Mouse (Mus musculus) spleen, embryonic (tissue): ENCODE results near the gene Galnt3.

Source experiments
- CTCF ChIA-PET: fragments of 350-600 bp; sonication (Branson Sonifier 250); formaldehyde crosslinking; loops from one replicate; lab custom pipeline; 2022; lab: Charles Lee

Galnt3 gene

GRCm38 (mm10) chr2:66124591-66125271 is at the start of gene Galnt3:
Gene Galnt3, minus strand, starts transcription at chr2:66124994.
- CTCF ChIA-PET, result no interaction called here

DNA sequence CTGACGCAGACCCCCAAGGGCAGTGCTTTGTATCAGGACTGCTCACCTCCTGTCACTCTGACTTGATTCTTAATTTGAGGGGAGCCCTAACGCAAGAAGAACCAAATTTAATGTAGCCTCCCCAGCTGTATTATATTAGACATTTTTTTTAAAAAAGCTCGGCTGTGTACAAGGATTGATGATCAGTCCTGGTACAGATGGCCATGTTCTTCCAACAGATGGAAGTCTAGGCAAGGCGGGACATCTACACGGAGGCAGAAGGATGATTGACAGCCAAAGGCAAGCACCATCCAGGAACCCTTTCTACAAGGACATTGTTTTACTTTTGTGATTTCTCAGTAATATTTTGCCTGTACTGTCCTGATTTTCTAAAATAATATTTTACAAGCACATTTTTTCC is 48.3 kb upstream of the Galnt3 start:
- CTCF ChIA-PET, result no interaction called here

DNA sequence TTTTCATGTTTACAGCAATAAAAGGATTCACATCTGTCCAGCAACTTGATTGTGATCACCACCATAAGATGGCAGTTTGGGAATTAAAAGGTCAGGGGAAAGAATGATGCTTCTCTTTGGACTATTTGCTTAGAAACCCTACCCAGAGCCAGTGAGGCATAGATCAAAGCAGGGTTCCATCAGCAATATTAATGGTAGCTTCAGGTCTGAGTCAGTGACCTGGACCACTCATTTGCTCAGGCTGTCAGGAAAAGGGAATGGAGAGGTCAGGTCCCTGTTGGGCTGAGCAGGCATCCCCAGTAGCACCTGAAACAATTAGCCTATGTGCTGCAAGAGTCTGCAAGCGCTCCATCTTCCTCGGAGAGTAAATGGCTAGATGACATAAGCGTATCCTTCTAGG is 46.8 kb upstream of the Galnt3 start:
- CTCF ChIA-PET, result no interaction called here

DNA sequence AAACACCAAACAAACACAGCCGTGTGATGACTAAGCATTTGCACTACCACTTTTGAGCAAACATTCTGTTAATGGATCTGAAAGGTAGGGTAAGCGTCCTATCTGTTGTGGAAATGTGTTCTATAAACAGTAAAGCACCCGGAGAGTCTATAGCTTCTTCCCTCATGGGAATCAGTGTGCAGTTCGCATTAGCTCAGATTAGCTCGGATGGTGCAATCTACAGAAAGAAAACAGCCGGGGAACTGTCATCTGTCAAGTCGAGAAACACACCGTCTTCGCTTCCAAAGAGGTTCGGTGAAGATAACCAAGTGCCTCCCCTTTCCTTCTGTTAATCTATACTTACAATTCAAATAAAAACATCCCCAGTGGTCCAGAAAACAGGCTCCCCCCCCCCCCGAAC is 45.9 kb upstream of the Galnt3 start:
- CTCF ChIA-PET, result no interaction called here

DNA sequence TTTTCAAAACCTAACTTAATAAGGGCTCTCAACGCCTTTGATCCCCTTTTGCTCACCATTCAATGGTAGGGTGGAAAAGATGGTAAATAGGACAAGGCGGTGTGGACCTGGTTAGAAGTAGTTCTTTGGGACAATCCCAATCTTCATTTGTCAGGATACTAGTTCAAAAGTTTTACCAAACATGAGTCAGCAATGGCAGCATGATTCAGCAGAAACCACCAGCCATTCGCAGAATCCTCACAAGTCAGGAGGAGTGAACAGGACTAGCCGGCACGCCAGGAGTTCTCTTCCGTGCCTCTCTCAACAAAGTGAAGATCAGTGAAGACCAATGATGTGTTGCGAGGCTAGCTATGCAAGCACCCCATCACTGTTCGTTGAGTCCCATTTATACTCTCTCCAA is 40.2 kb upstream of the Galnt3 start:
- CTCF ChIA-PET, result no interaction called here

- CTCF ChIA-PET, result no interaction called here
Measured at GRCm38 (mm10) chr2:66158140-66158915, 33.5 kb upstream of the Galnt3 start.

GRCm38 (mm10) chr2:66151436-66151835 is 26.6 kb upstream of the Galnt3 start:
- CTCF ChIA-PET, result no interaction called here

GRCm38 (mm10) chr2:66150531-66150930 is 25.7 kb upstream of the Galnt3 start:
- CTCF ChIA-PET, result no interaction called here

DNA sequence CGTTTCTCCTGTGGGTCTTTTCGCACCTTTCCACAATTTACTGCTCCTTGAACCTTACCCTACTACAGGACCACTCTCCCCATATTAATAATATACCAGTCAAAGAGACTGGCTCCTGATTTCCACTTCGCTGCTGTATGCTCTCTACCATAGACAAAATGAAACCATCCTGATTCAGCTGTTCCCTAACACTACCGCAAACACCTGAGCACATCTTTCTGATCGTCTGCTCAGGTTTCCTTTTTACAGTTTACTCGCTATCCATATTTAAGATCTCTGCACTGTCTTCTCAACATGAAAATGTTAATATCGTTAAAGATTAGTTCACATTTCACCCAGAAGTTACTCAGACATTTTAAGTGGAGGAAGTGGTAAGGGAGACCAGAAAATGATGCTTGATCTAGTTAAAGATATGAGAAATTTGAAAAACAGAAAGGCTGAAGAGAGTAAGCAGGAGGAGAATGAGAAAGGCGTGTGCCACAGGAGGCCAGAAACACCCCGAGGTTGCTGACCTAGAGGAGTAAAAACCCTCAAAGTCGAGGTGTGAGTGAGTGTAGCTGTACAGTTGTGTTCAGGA is 23.9 kb upstream of the Galnt3 start:
- CTCF ChIA-PET, result no interaction called here

DNA sequence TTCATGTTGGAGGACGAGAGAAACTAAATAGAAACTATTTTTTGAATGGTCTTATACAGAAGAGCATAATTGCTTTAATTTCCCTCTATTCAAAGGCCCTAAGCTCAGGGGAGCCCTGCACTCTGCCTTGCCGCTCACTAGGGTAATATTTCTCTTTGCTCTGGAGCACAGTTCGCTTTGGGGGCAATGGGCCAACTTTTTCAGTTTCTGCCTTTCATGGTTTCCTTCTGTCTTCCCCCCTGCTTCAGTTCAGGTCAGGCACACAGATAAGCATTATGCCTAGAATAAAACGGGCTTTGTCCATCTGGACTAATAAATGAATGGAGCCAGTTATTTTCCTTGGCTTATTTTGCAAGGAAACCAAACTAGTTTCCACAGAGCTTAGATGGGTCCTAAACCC is 21.7 kb upstream of the Galnt3 start:
- CTCF ChIA-PET, result no interaction called here

DNA sequence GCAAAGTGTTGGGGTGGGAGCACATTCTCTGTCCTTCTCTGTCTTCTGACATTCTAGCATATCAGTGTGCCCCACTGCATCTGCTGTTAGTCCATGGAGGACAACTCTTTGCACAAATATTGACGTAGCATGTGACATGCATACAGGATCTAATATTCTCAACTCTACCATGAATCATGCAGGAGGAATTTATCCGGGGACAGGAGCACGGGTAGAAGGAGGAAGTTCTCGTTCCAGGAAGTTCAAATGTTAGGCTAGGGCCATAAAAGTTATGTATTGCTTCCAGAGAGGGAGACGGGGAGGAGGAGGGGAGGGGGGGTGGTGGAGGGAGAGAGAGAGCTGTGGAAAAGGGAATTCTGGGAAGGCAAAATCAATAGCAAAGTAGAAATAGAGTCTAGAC is 20.0 kb upstream of the Galnt3 start:
- CTCF ChIA-PET, result no interaction called here

- CTCF ChIA-PET, result no interaction called here
Measured at GRCm38 (mm10) chr2:66143284-66143683, 18.5 kb upstream of the Galnt3 start.

- CTCF ChIA-PET, result no interaction called here
Measured at GRCm38 (mm10) chr2:66142711-66143110, 17.9 kb upstream of the Galnt3 start.

GRCm38 (mm10) chr2:66142268-66142667 is 17.5 kb upstream of the Galnt3 start:
- CTCF ChIA-PET, result no interaction called here

DNA sequence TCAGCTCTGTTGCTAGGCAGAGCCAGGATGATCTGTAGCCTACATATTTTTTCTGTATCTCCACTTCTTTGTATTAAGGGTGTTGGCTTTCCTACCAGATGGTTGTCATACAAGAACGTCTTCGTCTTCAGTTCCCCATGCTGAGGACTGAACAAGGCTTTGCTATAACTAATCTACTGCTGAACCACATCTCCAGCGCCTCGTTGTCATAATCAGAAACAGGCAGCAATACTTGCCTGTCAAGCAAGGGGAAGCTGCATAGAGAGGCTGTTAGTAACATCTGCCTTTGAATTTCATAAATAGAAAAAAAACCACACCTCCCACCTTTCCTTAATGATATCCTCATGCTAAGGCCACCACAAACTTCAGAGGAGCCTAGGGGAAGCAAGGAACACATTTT is 15.5 kb upstream of the Galnt3 start:
- CTCF ChIA-PET, result no interaction called here

DNA sequence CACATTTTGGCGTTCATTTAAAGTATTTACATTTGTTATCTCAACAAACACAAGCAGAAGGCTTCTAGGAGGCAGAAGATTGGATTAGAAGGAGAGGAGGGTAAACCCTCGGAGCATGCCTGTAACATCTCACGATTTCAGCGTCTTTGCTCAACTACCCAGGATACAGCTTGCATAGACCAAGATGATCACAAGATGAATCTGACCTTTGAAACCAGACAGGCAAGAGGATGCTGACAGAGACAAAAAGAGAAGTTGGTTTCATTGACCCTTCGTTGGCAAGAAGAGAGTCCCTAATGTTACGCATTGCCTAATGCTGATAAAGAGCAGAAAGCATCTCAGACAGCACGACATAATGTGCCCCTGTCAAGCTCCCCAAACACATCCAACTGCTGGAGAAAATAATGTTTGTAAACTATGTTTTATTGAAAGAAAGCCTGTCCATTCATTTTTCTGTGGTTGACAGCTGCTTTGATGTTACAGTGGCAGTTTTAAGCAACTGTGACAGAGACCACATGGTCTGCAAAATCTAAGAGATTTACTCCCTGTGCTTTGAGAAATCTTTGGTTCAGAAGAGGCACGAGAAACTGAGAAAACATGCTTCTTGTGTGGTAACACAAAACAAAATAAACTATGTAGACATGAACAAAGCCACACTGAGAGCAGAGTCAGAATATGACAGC is 7.2 kb upstream of the Galnt3 start:
- CTCF ChIA-PET, result no interaction called here

DNA sequence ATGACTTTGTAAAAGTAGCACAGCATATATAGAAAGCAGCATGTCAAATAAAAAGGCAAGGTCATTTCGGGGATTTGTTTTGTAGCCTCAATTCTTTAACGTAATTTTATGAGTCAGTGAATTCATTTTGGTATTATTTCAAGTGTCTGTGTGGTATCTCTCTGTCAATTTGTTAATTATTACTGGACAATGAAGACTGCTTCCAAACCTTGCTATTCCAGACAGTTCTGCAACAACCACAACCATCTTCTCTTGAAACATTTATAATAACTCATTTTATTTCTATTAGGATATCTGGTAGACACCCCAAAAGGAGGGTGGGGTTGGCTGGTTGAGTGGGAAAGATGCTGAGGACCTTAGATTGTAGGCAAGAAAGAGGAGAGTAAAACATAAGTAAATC is 4.1 kb upstream of the Galnt3 start:
- CTCF ChIA-PET, result no interaction called here

- CTCF ChIA-PET, result no interaction called here
Measured at GRCm38 (mm10) chr2:66127541-66127940, 2.7 kb upstream of the Galnt3 start.

DNA sequence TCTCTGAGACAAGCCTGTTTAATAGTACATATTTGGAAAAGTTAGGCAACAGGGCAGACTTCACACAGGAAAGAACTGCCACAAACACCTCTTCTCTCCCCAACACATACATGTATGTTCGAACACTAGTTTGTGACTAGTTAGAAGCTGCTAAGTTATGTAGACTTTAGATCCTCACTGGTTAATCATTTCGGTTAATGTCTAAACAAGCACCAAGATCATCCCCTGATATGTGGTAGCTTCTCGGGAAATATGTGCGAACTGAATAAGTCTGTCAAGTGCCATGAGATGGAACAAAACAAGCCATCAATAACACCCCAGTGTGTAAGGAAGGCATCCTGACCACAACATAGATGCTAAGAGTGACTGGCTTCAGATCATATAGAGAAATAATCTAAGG is 2.1 kb upstream of the Galnt3 start:
- CTCF ChIA-PET, result no interaction called here

GRCm38 (mm10) chr2:66123756-66124589 is 821 bp downstream of the Galnt3 start:
- CTCF ChIA-PET, result no interaction called here

DNA sequence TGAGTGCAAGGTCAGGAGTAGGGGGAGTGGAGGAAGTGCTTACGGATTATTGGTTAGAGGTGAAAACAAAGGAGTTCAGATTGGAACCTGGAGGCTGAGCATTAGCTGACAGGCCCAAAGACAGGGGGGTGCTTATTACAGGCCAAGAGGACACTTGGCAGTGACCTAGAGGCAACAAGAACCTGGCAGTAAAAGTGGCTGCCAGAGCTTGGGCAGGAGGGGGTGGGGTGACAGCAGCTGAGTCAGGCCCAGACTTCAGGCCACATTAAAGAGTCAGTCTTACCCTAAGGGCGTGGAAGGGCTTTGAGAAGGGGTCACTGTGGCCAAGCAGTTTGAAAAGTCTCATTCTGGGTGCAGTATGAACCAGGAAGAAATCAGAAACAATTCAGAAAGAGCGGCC is 7.1 kb downstream of the Galnt3 start:
- CTCF ChIA-PET, result no interaction called here
